Mouse (Mus musculus): Measurements from ENCODE around the gene Gja4. TPM values are rescaled to one million over a fixed set of nuclear protein-coding genes. Genes with fewer than 3 reads are reported as not detected.

Gja4 gene
- total RNA-seq, 1 experiment, result 2.0 TPM

DNA sequence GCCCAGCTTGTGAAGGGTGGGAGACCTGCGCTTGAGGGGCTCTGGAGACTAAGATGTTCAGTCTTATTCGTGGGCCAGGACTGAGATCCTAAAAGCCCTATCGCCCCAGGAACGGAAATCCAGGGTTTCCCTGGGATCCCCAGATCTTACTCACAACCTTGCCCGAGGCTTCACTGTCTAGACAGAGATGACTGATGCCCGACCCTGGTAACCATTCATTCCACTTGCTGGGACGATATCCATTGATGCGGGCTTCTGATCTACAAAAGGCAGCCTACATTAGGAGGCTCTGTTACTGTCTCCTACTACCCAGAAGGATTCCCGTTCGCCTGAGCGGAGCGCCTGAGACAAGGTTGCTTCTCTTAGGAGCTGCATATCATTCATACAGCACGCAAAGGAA is 17.3 kb upstream of the Gja4 start:
- Histone ChIP-seq H3K27ac (ENCODE audit: insufficient read depth, low read depth, low read length, poor library complexity, severe bottlenecking) (no peak overlapping the region), H3K4me1 (ENCODE audit: control insufficient read depth in 2 of 2, insufficient read depth in 2 of 2, low read length in 2 of 2, poor library complexity in 1 of 2) (peaks cover 3 to 26% of the 10 kb centered on the region in 2 experiments; a peak in 3 of 4 replicates), H3K9me3 (ENCODE audit: control insufficient read depth, insufficient read depth, low read depth, low read length) (no peaks in the 10 kb centered on the region), H3K4me3 (ENCODE audit: insufficient read depth in 1 of 2, low read depth in 1 of 2, low read length in 2 of 2, poor library complexity in 1 of 2, severe bottlenecking in 1 of 2) (peak overlapping the region; percentile 68 to 80), H3K36me3 (ENCODE audit: control insufficient read depth, insufficient read depth, low read length, poor library complexity, severe bottlenecking) (peaks cover 6% of the 10 kb centered on the region), H3K9ac (ENCODE audit: insufficient read depth, low read depth, low read length, poor library complexity, severe bottlenecking) (no peak overlapping the region)
- DNase-seq (ENCODE audit: low read depth, low spot score), result no peak
- in situ Hi-C loops (cut with MboI; ENCODE audit: low sequenced_read_pairs in 2 of 2, unreplicated experiment in 2 of 2), result no loop called here
- TF ChIP-seq HCFC1 (IDR thresholded peaks at IDR 0.05; ENCODE audit: borderline replicate concordance, insufficient read depth, low read length) (no peak), ZC3H11A (IDR thresholded peaks at IDR 0.05; ENCODE audit: borderline replicate concordance, low read depth, low read length) (no peak), ZNF384 (IDR thresholded peaks at IDR 0.05; ENCODE audit: low read depth, low read length) (no peak), CHD2 (IDR thresholded peaks at IDR 0.05; ENCODE audit: low read depth, low read length) (no peak), MAFK (IDR thresholded peaks at IDR 0.05; ENCODE audit: insufficient read depth, low read depth, low read length) (no peak)

DNA sequence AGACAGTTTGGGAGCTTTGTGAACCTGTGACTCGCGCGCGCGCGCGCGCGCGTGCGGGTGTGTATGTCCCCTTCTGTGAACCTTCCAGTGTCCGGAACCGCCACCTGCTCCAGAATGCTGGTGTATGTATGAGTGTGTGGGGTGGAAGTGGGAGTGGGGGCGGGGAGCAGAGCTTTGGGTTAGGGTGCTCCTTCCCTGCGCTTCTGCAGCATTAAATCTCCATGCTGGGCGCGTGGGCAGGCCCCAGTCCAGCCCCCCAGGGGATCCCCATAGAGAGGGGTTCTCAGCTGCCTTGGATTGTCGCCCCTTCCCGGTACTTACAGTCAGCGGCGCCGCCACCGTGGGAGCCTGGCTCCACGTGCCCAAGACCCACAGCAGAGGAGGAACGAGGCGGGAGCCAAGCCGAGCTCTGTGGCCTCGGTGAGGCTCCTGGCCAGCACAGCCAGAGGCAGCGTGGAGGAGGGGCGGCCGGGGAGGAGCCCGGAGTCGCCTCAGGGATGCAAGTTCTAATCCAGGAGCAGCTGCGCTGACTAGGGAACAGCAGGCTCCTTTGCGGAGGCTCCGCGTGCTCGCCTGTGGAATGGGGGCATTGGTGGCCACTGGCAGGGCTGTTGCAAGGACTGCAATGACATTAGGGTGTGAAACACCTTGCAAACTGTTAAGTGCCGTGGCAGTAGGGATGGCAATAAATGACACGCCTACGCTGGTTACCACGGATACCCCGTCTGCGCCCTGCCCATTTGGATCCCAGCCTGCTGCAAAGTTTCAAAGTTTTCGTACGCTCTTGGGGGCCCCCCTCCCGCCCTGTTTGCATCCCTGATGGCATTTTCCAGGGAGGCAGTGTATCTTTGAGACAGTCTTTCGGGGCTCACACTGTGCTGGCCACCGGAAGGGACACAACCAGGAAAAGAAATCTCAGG is 16.6 kb upstream of the Gja4 start, which contains the start of gene Gjb3:
Gene Gjb3, minus strand, starts transcription at position 664 of the 920 bp plus-strand sequence.
- in situ Hi-C loops (cut with MboI; ENCODE audit: low sequenced_read_pairs in 2 of 2, unreplicated experiment in 2 of 2), result no loop called here
- DNase-seq (ENCODE audit: low read depth, low spot score), result no peak
- peak within 1 kb of the TSS; percentile 85 for H3K27ac ChIP-seq (ENCODE audit: insufficient read depth, low read depth, low read length, poor library complexity, severe bottlenecking)
- peak within 1 kb of the TSS; percentile 70 for H3K9ac ChIP-seq (ENCODE audit: insufficient read depth, low read depth, low read length, poor library complexity, severe bottlenecking)
- H3K4me1 ChIP-seq (ENCODE audit: control insufficient read depth in 2 of 2, insufficient read depth in 2 of 2, low read length in 2 of 2, poor library complexity in 1 of 2), result peaks cover 5 to 31% of the 10 kb centered on the region in 2 experiments; a peak in 3 of 4 replicates
- peaks cover 14% of the 10 kb centered on the region for H3K36me3 ChIP-seq (ENCODE audit: control insufficient read depth, insufficient read depth, low read length, poor library complexity, severe bottlenecking)
- H3K9me3 ChIP-seq (ENCODE audit: control insufficient read depth, insufficient read depth, low read depth, low read length), result no peaks in the 10 kb centered on the region
- TF ChIP-seq ZC3H11A (IDR thresholded peaks at IDR 0.05; ENCODE audit: borderline replicate concordance, low read depth, low read length) (no peak), CHD2 (IDR thresholded peaks at IDR 0.05; ENCODE audit: low read depth, low read length) (no peak), HCFC1 (IDR thresholded peaks at IDR 0.05; ENCODE audit: borderline replicate concordance, insufficient read depth, low read length) (no peak), MAFK (IDR thresholded peaks at IDR 0.05; ENCODE audit: insufficient read depth, low read depth, low read length) (no peak), ZNF384 (IDR thresholded peaks at IDR 0.05; ENCODE audit: low read depth, low read length) (no peak)
- H3K4me3 ChIP-seq (ENCODE audit: insufficient read depth in 1 of 2, low read depth in 1 of 2, low read length in 2 of 2, poor library complexity in 1 of 2, severe bottlenecking in 1 of 2), result peak within 1 kb of the TSS; percentile 68 to 80

DNA sequence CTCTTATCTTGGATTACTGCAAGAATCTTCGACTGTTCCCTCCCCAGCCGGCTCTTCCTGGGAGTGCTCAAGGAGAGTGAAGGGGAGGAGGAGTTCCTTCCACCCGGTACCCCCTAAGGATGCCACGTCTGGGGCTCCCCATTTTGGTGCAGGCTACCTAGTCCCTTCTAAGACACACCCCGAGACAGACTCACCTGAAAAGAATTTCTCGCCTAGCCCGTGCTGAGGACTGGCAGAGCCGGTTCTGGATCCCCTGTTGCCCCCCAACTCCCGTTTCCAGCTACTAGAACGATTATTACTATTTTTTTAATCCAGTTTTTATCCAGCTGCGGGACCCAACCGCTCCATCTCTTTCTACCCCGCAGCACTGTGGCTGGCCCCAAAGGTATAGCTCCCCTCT is 15.9 kb upstream of the Gja4 start:
- in situ Hi-C loops (cut with MboI; ENCODE audit: low sequenced_read_pairs in 2 of 2, unreplicated experiment in 2 of 2), result no loop called here
- Histone ChIP-seq H3K9ac (ENCODE audit: insufficient read depth, low read depth, low read length, poor library complexity, severe bottlenecking) (peak overlapping the region; percentile 70), H3K27ac (ENCODE audit: insufficient read depth, low read depth, low read length, poor library complexity, severe bottlenecking) (peak overlapping the region; percentile 85), H3K9me3 (ENCODE audit: control insufficient read depth, insufficient read depth, low read depth, low read length) (no peaks in the 10 kb centered on the region), H3K36me3 (ENCODE audit: control insufficient read depth, insufficient read depth, low read length, poor library complexity, severe bottlenecking) (peaks cover 18% of the 10 kb centered on the region), H3K4me3 (ENCODE audit: insufficient read depth in 1 of 2, low read depth in 1 of 2, low read length in 2 of 2, poor library complexity in 1 of 2, severe bottlenecking in 1 of 2) (peak overlapping the region; percentile 68 to 80), H3K4me1 (ENCODE audit: control insufficient read depth in 2 of 2, insufficient read depth in 2 of 2, low read length in 2 of 2, poor library complexity in 1 of 2) (peaks cover 7 to 32% of the 10 kb centered on the region in 2 experiments)
- no peak for DNase-seq (ENCODE audit: low read depth, low spot score)
- TF ChIP-seq ZNF384 (IDR thresholded peaks at IDR 0.05; ENCODE audit: low read depth, low read length) (no peak), ZC3H11A (IDR thresholded peaks at IDR 0.05; ENCODE audit: borderline replicate concordance, low read depth, low read length) (no peak), HCFC1 (IDR thresholded peaks at IDR 0.05; ENCODE audit: borderline replicate concordance, insufficient read depth, low read length) (no peak), CHD2 (IDR thresholded peaks at IDR 0.05; ENCODE audit: low read depth, low read length) (no peak), MAFK (IDR thresholded peaks at IDR 0.05; ENCODE audit: insufficient read depth, low read depth, low read length) (no peak)

DNA sequence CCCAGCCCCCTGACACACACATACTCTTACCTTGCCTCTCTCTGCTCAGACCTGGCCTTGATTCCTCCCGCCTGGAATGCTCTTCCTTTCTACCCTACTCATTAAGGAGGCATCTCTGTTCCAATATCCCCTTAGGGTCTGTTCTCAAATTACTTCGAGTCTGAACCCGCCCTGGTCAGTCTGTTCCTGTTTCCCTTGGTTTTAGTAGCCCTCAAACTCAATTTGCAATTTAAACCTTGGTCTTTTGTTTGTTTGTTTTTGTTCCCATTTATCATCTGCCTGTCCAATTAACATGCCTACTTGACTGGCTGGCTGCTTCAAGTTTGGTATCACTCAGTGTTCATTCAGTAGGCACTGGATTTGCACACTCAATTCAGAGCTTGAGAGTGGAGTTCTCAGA is 15.2 kb upstream of the Gja4 start:
- Histone ChIP-seq H3K36me3 (ENCODE audit: control insufficient read depth, insufficient read depth, low read length, poor library complexity, severe bottlenecking) (peaks cover 23% of the 10 kb centered on the region), H3K9me3 (ENCODE audit: control insufficient read depth, insufficient read depth, low read depth, low read length) (no peaks in the 10 kb centered on the region), H3K27ac (ENCODE audit: insufficient read depth, low read depth, low read length, poor library complexity, severe bottlenecking) (peak overlapping the region; percentile 85), H3K4me3 (ENCODE audit: insufficient read depth in 1 of 2, low read depth in 1 of 2, low read length in 2 of 2, poor library complexity in 1 of 2, severe bottlenecking in 1 of 2) (peak overlapping the region; percentile 68 to 80), H3K9ac (ENCODE audit: insufficient read depth, low read depth, low read length, poor library complexity, severe bottlenecking) (peak overlapping the region; percentile 70; the same call in 1 of the 2 replicates), H3K4me1 (ENCODE audit: control insufficient read depth in 2 of 2, insufficient read depth in 2 of 2, low read length in 2 of 2, poor library complexity in 1 of 2) (peaks cover 7 to 28% of the 10 kb centered on the region in 2 experiments)
- DNase-seq (ENCODE audit: low read depth, low spot score), result peak; percentile 76
- TF ChIP-seq MAFK (IDR thresholded peaks at IDR 0.05; ENCODE audit: insufficient read depth, low read depth, low read length) (no peak), ZNF384 (IDR thresholded peaks at IDR 0.05; ENCODE audit: low read depth, low read length) (no peak), ZC3H11A (IDR thresholded peaks at IDR 0.05; ENCODE audit: borderline replicate concordance, low read depth, low read length) (no peak), HCFC1 (IDR thresholded peaks at IDR 0.05; ENCODE audit: borderline replicate concordance, insufficient read depth, low read length) (no peak), CHD2 (IDR thresholded peaks at IDR 0.05; ENCODE audit: low read depth, low read length) (no peak)
- in situ Hi-C loops (cut with MboI; ENCODE audit: low sequenced_read_pairs in 2 of 2, unreplicated experiment in 2 of 2), result no loop called here

Data from ES-E14 (cell line).